Mouse (Mus musculus) cerebellum, adult 18-20 months (tissue): ENCODE results near the gene Gpx2.

Experiments used
- DNase-seq, 2 experiments: peaks; one replicate each; pipeline ENCODE4 v3.0.0; 2021

Gene Gpx2

GRCm38 (mm10) chr12:76795350-76795749 lies at the start of gene Gpx2:
TSS of gene Gpx2 (minus strand) at chr12:76795554.
- DNase-seq, result no peak

GRCm38 (mm10) chr12:76844346-76845061 lies 49.1 kb upstream of the Gpx2 start:
- DNase-seq, result no peak

DNA sequence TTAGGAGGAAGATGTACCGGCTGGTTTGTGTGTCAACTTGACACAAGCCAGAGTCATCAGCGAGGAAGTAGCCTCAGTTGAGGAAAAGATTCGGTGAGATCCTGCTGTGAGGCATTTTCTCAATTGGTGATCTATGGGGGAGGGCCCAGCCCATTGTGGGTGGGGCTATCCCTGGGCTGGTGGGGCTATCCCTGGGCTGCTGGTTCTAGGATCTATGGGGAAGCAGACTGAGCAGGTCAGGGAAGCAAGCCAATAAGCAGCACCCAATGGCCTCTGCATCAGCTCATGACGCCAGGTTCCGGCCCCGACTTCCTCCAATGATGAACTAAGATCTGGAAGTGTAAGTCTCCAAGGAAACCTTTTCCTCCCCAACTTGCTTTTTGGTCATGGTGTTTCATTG lies 44.7 kb upstream of the Gpx2 start:
- no peak for DNase-seq

GRCm38 (mm10) chr12:76839298-76839697 lies 43.9 kb upstream of the Gpx2 start:
- no peak for DNase-seq

DNA sequence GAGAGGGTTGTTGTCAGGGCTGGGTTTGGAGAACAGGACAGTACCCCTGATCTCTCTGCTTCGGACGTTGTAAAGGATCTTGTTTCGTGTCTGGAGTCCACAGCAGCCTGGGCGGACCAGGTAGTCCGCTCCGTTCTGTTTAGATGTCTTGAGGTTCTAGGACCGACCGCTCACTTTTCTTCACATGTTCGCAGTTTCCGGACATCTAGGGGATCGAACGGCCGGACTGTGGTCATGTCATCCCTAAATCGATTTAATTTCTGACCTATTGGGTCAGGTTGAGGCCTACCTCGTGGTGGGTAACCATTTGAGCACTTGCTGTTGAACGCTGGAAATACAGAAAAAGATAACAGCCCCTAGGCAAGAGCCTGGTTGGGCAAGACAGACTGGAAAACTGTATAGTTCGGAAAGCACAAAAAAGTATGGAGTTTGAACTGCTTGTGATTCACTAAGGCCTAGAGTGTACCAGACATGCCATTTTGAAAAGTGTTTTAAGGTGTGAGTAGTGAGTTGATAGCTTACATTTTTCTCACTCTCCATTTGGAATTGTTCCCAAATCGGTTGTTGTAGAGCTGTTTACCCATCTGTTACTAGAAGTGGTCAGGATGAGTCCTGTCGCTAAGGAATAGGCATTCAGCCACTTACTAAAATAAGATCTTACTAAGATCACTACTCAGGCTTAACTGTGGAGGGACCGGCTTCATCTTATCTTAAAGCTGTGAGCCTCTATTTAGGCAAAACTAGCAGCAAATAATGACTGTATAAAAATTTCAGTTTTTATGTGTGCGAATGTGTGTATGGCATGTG lies 42.7 kb upstream of the Gpx2 start:
- DNase-seq, result no peak

GRCm38 (mm10) chr12:76837101-76837843 lies 41.9 kb upstream of the Gpx2 start:
- peak; percentile 99 for DNase-seq

DNA sequence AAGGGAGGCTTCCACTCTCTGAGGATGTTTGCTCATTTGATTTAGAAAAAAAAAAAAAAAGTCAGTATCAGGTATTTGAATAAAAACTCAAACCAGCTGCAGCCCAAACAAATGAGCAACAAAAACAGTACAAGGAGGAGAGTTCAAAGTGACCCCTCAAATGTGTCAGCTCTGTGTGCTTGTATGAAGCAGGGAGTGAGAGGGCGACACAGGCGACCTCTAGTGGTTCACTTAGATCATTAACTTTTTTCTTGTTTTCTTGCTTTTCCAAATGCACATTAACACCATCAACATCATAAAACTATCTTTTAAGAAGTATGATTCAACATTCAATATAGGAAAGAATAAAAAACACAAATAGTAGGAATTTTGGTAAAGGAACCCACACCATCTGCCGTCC lies 37.4 kb upstream of the Gpx2 start:
- peak; percentile 49 to 60 for DNase-seq

DNA sequence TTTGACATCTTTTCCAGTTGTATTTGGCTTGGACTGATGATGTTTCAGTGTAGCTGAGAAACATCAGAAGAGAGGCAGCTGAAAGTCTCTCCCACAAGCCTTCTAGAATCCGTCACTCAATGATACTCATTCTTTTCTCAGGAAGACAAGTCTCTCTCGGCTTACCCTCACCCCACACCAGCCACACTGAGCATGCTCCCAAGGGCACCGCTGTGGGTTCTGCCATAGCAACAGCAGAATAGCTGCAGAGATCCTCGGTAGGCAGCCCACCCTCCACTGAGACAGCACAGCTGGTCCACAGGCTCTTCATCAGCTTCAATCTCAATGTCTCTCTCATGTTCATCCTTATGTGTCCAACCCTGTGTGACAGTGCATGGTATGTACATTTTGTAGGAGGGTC lies 29.9 kb upstream of the Gpx2 start:
- no peak for DNase-seq

DNA sequence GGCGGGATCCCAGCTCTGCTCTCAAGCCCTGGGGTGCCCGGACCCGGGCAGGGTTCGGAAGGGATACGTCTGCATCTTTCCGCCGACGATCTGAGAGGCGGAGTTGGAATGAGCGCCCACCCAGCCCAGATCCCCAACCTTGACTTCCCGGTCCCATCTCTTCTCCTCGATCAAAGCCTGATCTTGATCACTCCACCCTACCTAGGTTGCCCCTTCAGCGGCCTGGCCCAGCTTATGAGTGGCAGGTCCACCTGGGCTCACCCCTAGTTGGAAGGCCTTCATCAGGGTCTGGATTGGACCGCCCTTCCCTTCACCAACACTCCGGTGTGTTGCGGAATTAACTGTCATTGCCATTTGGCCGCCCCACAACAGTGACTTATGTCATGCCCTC lies 27.3 kb upstream of the Gpx2 start, which contains the start of gene Rab15:
Gene Rab15, minus strand, starts transcription at position 258 of the 391 bp plus-strand sequence.
- peak in 1 of 2 experiments; percentile 52 for DNase-seq

DNA sequence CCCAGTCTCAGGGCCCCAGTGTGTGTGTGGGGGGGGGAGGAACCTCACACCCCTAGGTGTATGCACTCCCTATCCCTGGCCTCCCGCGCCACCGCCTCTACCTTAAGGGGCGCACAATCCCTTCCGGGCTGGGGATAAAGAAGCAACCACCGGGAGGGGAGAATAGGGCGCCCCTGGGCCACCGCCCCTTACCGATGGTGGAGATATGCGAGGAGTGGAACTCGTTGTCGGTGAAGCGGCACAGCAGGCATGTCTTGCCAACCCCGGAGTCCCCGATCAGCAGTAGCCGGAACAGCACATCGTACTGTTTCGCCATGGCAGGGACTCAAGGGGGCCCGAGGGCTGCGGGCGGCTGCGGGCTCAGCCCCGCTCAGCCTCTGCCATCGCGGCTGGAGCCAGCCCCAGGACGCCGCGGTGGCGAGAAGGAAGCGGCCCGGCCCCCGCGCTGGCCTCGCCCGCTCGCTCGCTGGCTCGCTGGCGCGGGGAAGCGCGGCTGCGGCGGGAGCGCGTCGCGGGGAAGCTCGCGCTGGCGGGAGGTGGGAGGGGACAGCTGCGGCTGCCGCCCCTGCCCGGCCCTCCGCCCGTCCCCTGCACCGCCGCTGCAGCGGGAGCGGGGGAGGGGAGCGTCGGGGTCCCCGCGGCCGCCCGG lies 26.8 kb upstream of the Gpx2 start:
- peak; percentile 58 to 75 for DNase-seq

DNA sequence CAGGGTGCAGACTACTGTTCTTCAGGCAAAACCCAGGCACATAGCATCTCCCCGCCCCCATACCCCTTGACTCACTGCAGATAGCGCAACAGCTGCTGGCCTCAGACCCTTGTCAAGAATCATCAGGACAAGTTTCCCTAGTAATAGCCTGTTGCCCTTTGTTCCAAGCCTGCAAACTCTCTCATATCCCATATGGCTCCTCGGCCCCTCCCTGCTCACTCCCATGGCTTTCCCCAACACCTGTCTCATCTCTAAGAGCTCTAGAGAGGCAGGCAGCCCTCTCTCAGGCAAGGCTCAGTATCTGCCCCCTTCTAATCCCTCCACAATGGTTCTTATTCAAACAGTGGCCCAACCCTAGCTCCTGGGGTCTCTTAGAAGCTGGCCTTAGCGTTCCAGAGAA lies 25.3 kb upstream of the Gpx2 start:
- DNase-seq, result peak; percentile 52 to 71

DNA sequence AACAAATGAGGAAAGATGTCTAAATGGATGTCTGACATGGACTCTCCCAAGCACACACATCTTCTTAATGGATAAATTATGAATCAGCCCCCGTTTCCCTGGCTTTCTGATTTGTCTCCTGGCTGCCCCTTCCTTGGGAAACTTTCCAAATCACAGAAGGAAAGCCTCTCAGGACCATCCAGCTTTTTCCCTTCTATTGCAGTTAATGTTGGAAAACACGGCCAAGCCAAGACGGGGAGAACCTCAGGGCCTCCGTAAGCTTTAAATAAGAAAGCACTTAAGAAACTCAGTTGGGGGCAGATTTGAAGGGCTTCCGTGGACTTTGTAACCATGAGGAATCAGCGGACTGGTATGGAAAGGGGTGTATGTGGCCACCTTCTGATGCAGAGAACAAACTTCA lies 24.5 kb upstream of the Gpx2 start:
- DNase-seq, result no peak

DNA sequence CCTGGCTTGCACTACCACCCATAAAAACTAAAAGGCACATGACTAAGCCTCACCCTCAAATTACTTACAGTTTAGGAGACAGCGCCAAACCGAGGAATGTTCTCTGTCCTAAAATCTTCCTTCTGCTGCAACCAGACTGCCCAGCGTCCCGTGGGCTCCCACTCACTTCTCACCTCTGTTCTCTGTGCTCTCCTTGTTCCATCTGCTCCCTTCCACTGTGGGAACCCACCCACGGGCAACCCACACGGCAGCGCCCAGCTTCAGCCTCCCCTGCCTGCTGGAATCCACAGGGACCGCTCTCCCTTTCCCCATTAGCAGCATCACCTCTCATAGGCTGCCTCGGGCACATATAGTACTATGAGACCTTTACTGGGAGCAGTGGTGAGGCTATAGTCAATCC lies 23.6 kb upstream of the Gpx2 start:
- DNase-seq, result peak in 1 of 2 experiments; percentile 35

DNA sequence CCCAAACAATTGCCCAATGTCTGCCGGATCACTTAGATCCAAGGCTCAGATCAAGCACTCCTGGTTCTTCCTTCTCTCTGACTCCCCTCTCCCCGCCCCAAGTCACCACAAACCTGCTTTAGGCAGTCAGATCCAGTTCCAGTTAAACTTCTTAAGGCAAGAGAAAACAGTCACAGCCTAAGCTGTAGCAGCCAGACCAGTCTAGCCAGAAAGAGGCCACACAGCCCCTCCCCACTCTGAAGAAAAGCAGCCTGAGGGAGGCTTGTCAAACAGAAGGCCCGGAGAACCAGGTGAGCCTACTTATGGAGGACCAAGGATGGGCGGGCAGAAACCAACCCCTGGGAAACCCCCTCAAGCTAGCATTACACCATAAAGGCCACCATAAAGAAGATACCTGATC lies 22.8 kb upstream of the Gpx2 start:
- DNase-seq, result no peak

DNA sequence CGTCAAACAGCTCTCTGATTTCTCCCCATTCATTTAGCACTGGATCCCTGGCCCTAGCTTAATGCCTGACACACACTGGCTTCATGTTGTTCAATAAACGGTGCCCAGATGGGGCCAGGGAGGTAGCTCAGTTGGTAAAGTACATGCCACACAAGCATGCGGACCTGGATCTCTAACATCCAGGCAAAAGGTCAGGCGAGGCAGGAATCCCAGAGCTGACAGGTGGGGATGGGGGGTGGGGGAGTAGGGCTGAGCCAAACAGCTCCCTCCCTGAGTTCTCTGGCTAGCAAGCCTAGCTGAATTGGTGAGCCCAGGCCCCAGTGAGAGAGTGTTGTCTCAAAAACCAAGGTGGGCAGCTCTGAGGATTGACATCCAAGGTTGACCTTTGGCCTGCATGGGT lies 21.8 kb upstream of the Gpx2 start:
- peak; percentile 58 to 62 for DNase-seq

- no peak for DNase-seq
Measured at GRCm38 (mm10) chr12:76816720-76817119, 21.4 kb upstream of the Gpx2 start.

- DNase-seq, result peak; percentile 52
Measured at GRCm38 (mm10) chr12:76814120-76814519, 18.8 kb upstream of the Gpx2 start.

DNA sequence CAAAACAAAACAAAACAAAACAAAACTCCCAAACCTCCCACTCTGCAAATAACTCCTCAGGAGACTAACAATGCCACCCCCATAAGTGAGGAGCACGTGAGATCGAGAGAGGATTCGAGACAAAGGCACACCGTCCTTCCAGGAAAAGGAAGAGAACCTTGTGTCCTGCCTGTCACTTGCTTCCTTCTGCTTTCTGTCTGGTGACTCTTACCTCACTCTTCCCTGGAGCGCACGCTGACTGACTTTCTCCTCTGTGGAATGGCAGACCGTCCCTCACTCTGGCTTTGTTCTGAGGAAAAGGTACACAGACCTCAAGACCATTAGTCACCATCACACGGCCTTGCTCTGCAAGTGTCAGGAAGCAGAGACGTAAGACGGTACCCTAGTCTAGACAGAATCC lies 18.2 kb upstream of the Gpx2 start:
- no peak for DNase-seq

GRCm38 (mm10) chr12:76811006-76811405 lies 15.7 kb upstream of the Gpx2 start:
- peak; percentile 65 to 73 for DNase-seq

DNA sequence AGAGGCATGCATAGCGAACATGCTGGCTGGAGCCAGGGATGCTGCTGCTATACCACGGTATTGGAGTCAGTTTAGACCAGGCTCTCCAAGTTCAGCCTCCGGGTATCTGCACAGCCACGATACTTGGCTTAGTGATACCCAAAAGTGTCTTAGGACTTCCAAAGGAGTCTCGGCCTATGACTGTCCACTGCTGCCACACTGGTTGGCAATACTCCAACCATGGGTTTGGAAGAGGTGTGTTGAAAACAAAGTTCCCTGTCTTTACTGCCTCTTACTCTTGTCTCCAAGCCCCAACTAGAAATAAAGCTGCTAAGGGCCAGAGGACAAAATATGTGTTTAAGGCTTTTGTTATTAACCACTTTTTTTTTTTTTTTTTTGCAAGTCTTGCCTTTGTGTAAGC lies 15.1 kb upstream of the Gpx2 start:
- DNase-seq, result peak in 1 of 2 experiments; percentile 44

DNA sequence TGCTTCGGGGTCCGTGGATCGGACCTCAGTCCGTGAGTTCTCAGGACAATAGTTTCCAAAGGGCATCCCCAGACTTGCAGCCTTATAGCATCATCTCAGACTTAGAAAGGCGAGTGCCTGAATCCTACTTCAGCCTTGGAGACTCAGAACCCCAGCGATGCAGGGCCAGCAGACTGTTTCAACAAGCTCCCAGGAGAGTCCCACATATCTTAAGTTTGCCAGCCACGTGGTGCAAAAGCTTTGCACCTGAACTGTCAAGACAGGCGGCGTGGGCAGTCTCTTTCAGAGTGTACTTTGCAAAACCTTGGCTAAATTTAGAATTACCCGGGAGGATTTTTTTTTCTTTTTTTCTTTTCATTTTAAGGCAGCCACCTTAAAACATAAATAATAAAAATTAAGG lies 12.4 kb upstream of the Gpx2 start:
- no peak for DNase-seq

GRCm38 (mm10) chr12:76805056-76805811 lies 9.9 kb upstream of the Gpx2 start:
- DNase-seq, result peak; percentile 98 to 99
